Mouse (Mus musculus) heart, embryonic 13.5 days (tissue): ENCODE measurements at regions not wholly inside any gene's neighbourhood (a gene's known extent, or its start where the extent isn't known, plus 50 kb on each side); places are given as distances from the start of the nearest gene placed in this dataset.

Experiments used
- ATAC-seq: fragments of 200-750 bp; cut with Nextera tagmentation; 2 replicates; pipeline ENCODE4 v1.8.0; 2017; ENCODE audit warnings: moderate TSS enrichment; ENCODE audit not compliant: insufficient number of reproducible peaks, low FRiP score, low TSS enrichment; ENCODE audit errors: extremely low read depth
- H3K27ac ChIP-seq: fragments of 300-500 bp; sonication (generic); replicated peaks from 2 replicates; pipeline ENCODE4 v1.5.1; 2015; ENCODE audit warnings: moderate library complexity, mild to moderate bottlenecking, inconsistent platforms
- H3K27me3 ChIP-seq: fragments of 300-500 bp; sonication (generic); replicated peaks from 2 replicates; pipeline ENCODE4 v1.6.1; 2015; ENCODE audit warnings: mild to moderate bottlenecking, inconsistent platforms
- H3K36me3 ChIP-seq: fragments of 300-500 bp; sonication (generic); 2 replicates; pipeline ENCODE4 v1.6.1; 2015; ENCODE audit warnings: mild to moderate bottlenecking, inconsistent platforms
- H3K4me1 ChIP-seq: fragments of 300-500 bp; sonication (generic); 2 replicates; pipeline ENCODE4 v1.6.1; 2015; ENCODE audit warnings: inconsistent platforms
- H3K4me2 ChIP-seq: fragments of 300-500 bp; sonication (generic); 2 replicates; pipeline ENCODE4 v1.6.1; 2015; ENCODE audit warnings: inconsistent platforms, mild to moderate bottlenecking, moderate library complexity
- H3K4me3 ChIP-seq: fragments of 300-500 bp; sonication (generic); 2 replicates; pipeline ENCODE4 v1.5.1; 2015; ENCODE audit warnings: moderate library complexity, mild to moderate bottlenecking, inconsistent platforms
- H3K9ac ChIP-seq: fragments of 300-500 bp; sonication (generic); 2 replicates; pipeline ENCODE4 v1.6.1; 2015; ENCODE audit warnings: inconsistent platforms, mild to moderate bottlenecking, moderate library complexity
- H3K9me3 ChIP-seq: fragments of 300-500 bp; sonication (generic); 2 replicates; pipeline ENCODE4 v1.6.1; 2016; ENCODE audit warnings: inconsistent platforms
- WGBS: fragments of 180-500 bp; shearing (Covaris S2); methylation state at CpG from one replicate; pipeline ENCODE4 v1.1.7; 2015; ENCODE audit warnings: mixed read lengths; 5-methylcytosine and 5-hydroxymethylcytosine counted together

- H3K4me3 ChIP-seq, result no peak overlapping the region
- H3K4me2 ChIP-seq, result no peak overlapping the region
- H3K4me1 ChIP-seq, result peaks cover 3% of the 10 kb centered on the region; the same call in 1 of the 2 replicates
- no peaks in the 10 kb centered on the region for H3K36me3 ChIP-seq
- H3K27me3 ChIP-seq, result no peaks in the 10 kb centered on the region
- 82% methylated on average over 8 of the region's 8 CpGs for WGBS
- no peak for ATAC-seq
- H3K27ac ChIP-seq, result no peak overlapping the region
- H3K9me3 ChIP-seq, result no peaks in the 10 kb centered on the region
- no peak overlapping the region for H3K9ac ChIP-seq
Observed at GRCm38 (mm10) chr13:39774111-39774510, 587.1 kb downstream of the Ofcc1 start.

- 16% methylated on average over 4 of the region's 4 CpGs for WGBS
- Histone ChIP-seq H3K27me3 (no peaks in the 10 kb centered on the region), H3K9me3 (no peaks in the 10 kb centered on the region), H3K4me3 (no peak overlapping the region), H3K27ac (no peak overlapping the region), H3K36me3 (no peaks in the 10 kb centered on the region), H3K9ac (no peak overlapping the region), H3K4me1 (peaks cover 4% of the 10 kb centered on the region; the same call in 1 of the 2 replicates), H3K4me2 (no peak overlapping the region)
- no peak for ATAC-seq
Observed at GRCm38 (mm10) chr13:39769228-39769627, 592.0 kb downstream of the Ofcc1 start.

GRCm38 (mm10) chr13:39766897-39767296, 594.4 kb downstream of the Ofcc1 start:
- ATAC-seq, result no peak

More at GRCm38 (mm10) chr13:39766897-39767296, 594.4 kb downstream of the Ofcc1 start:
- Histone ChIP-seq H3K4me3 (no peak overlapping the region), H3K36me3 (no peaks in the 10 kb centered on the region), H3K9me3 (no peaks in the 10 kb centered on the region), H3K27me3 (no peaks in the 10 kb centered on the region), H3K4me1 (peaks cover 4% of the 10 kb centered on the region; the same call in 1 of the 2 replicates), H3K27ac (no peak overlapping the region), H3K9ac (no peak overlapping the region), H3K4me2 (no peak overlapping the region)
- WGBS, result 56% methylated on average over 1 of the region's 1 CpGs
